Mouse (Mus musculus): ENCODE measurements at regions not wholly inside any gene's neighbourhood (a gene's known extent, or its start where the extent isn't known, plus 50 kb on each side); places are given as distances from the start of the nearest gene placed in this dataset.

GRCm38 (mm10) chr2:128318266-128318665 is 192.4 kb downstream of the Bcl2l11 start:
- H3K36me3 ChIP-seq (ENCODE audit: control insufficient read depth, insufficient read depth, low read length), result no peaks in the 10 kb centered on the region
- no peak for TF ChIP-seq POLR2A (IDR thresholded peaks at IDR 0.05; ENCODE audit: borderline replicate concordance, extremely low read depth, insufficient read depth, insufficient read length)
- DNase-seq (ENCODE audit: low spot score) (no peak), ATAC-seq (ENCODE audit: low FRiP score, low read depth) (no peak)
- no peaks in the 10 kb centered on the region for H3K9me3 ChIP-seq (ENCODE audit: control insufficient read depth, low read length)
- H3K27me3 ChIP-seq (ENCODE audit: control insufficient read depth, insufficient read depth, low read length), result no peaks in the 10 kb centered on the region
- H3K4me2 ChIP-seq (replicated peaks; ENCODE audit: low read depth, low read length, severe bottlenecking), result no peak overlapping the region
- H3K27ac ChIP-seq (replicated peaks; ENCODE audit: low read depth, low read length), result no peak overlapping the region
- 72% methylated on average over 4 of the region's 4 CpGs for WGBS
- H3K9ac ChIP-seq (ENCODE audit: low read depth, low read length, severe bottlenecking), result no peak overlapping the region
- H3K4me1 ChIP-seq (ENCODE audit: control insufficient read depth, insufficient read depth, low read length), result peaks cover 11% of the 10 kb centered on the region
- H3K4me3 ChIP-seq (replicated peaks; ENCODE audit: low read length), result no peak overlapping the region

DNA sequence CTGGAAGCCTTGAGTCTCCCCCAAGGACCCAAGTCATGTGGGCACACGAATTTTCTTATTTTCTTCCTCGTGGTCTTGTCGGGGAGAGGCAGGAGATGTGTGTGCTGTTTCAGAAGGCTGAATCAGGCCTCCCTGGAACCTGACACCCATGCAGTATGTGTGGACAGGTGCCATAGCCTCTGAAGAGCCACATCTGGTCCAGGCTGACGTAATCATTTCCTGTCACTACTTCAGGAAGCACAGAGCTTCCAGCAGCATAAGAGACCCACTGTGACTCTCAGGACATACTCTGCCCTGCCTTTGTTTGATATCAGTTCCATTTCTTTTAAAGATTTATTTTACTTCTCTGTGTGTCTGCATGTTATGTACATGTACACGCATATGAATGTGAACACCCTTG is 193.1 kb downstream of the Bcl2l11 start:
- Histone ChIP-seq H3K27ac (replicated peaks; ENCODE audit: low read depth, low read length) (no peak overlapping the region; the same call in 1 of the 2 replicates), H3K9me3 (ENCODE audit: control insufficient read depth, low read length) (no peaks in the 10 kb centered on the region), H3K27me3 (ENCODE audit: control insufficient read depth, insufficient read depth, low read length) (no peaks in the 10 kb centered on the region), H3K4me1 (ENCODE audit: control insufficient read depth, insufficient read depth, low read length) (peaks cover 13% of the 10 kb centered on the region), H3K36me3 (ENCODE audit: control insufficient read depth, insufficient read depth, low read length) (no peaks in the 10 kb centered on the region), H3K9ac (ENCODE audit: low read depth, low read length, severe bottlenecking) (no peak overlapping the region), H3K4me2 (replicated peaks; ENCODE audit: low read depth, low read length, severe bottlenecking) (no peak overlapping the region), H3K4me3 (replicated peaks; ENCODE audit: low read length) (no peak overlapping the region)
- no peak for TF ChIP-seq POLR2A (IDR thresholded peaks at IDR 0.05; ENCODE audit: borderline replicate concordance, extremely low read depth, insufficient read depth, insufficient read length)
- ATAC-seq (ENCODE audit: low FRiP score, low read depth) (peak; percentile 67; the same call in 1 of the 2 replicates), DNase-seq (ENCODE audit: low spot score) (peak; percentile 68)
- WGBS, result 35% methylated on average over 5 of the region's 5 CpGs

DNA sequence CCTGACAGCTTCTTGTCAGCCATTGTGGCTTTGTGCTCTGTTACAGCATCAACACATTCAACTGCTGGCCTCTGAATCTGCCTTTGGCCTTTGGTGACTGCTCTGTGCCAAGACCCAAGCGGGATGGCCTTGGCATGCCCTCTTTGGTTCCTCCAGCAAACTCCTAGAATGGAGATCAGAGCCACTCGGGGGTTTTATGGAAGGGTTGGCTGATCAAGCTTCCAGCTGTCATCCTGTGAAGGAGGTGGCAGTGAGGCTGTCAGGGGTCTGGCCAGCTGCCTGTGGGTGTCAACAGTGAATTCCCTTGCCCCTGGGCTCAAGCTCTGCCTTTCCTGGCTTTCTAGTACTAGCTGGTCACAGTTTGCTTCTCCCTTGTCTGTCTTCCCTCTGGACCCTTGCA is 195.6 kb downstream of the Bcl2l11 start:
- Histone ChIP-seq H3K4me2 (replicated peaks; ENCODE audit: low read depth, low read length, severe bottlenecking) (no peak overlapping the region), H3K9ac (ENCODE audit: low read depth, low read length, severe bottlenecking) (no peak overlapping the region), H3K4me3 (replicated peaks; ENCODE audit: low read length) (no peak overlapping the region), H3K4me1 (ENCODE audit: control insufficient read depth, insufficient read depth, low read length) (peaks cover 25% of the 10 kb centered on the region), H3K27me3 (ENCODE audit: control insufficient read depth, insufficient read depth, low read length) (no peaks in the 10 kb centered on the region), H3K27ac (replicated peaks; ENCODE audit: low read depth, low read length) (0 out of 2 replicates have a peak overlapping the region, but pooled peaks have one; percentile 0), H3K9me3 (ENCODE audit: control insufficient read depth, low read length) (no peaks in the 10 kb centered on the region), H3K36me3 (ENCODE audit: control insufficient read depth, insufficient read depth, low read length) (no peaks in the 10 kb centered on the region)
- DNase-seq (ENCODE audit: low spot score), result no peak
- no peak for TF ChIP-seq POLR2A (IDR thresholded peaks at IDR 0.05; ENCODE audit: borderline replicate concordance, extremely low read depth, insufficient read depth, insufficient read length)
- WGBS, result 58% methylated on average over 2 of the region's 2 CpGs
- ATAC-seq (ENCODE audit: low FRiP score, low read depth), result peak; percentile 32; the same call in 1 of the 2 replicates

- ATAC-seq (ENCODE audit: low FRiP score, low read depth) (peak; percentile 80), DNase-seq (ENCODE audit: low spot score) (peak; percentile 88)
- Histone ChIP-seq H3K4me3 (replicated peaks; ENCODE audit: low read length) (no peak overlapping the region), H3K36me3 (ENCODE audit: control insufficient read depth, insufficient read depth, low read length) (no peaks in the 10 kb centered on the region), H3K9me3 (ENCODE audit: control insufficient read depth, low read length) (no peaks in the 10 kb centered on the region), H3K27me3 (ENCODE audit: control insufficient read depth, insufficient read depth, low read length) (no peaks in the 10 kb centered on the region), H3K4me1 (ENCODE audit: control insufficient read depth, insufficient read depth, low read length) (peaks cover 17% of the 10 kb centered on the region), H3K9ac (ENCODE audit: low read depth, low read length, severe bottlenecking) (0 out of 2 replicates have a peak overlapping the region, but pooled peaks have one; percentile 12), H3K27ac (replicated peaks; ENCODE audit: low read depth, low read length) (peak overlapping the region; percentile 67), H3K4me2 (replicated peaks; ENCODE audit: low read depth, low read length, severe bottlenecking) (no peak overlapping the region)
- no peak for TF ChIP-seq POLR2A (IDR thresholded peaks at IDR 0.05; ENCODE audit: borderline replicate concordance, extremely low read depth, insufficient read depth, insufficient read length)
- WGBS, result 24% methylated on average over 13 of the region's 13 CpGs
These were observed 198.6 kb downstream of the Bcl2l11 start for GRCm38 (mm10) chr2:128324256-128325096.

DNA sequence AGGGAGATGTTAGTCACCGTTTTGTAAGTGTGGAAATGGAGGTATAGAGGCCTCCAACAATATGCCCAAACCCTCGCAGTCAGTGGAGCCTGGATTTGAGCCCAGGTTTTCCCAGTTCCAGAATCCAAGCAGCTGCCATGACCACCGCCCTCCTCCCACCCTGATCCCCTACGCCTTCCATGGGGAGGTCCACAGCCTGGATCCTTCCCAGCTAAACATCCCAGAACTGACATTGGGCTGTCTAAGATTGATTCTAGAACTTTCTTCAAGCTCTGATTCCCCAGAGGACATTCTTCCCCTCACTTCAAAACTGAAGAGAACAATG is 199.2 kb downstream of the Bcl2l11 start:
- H3K4me2 ChIP-seq (replicated peaks; ENCODE audit: low read depth, low read length, severe bottlenecking), result no peak overlapping the region
- H3K4me1 ChIP-seq (ENCODE audit: control insufficient read depth, insufficient read depth, low read length), result peaks cover 16% of the 10 kb centered on the region
- no peak overlapping the region for H3K9ac ChIP-seq (ENCODE audit: low read depth, low read length, severe bottlenecking)
- 64% methylated on average over 4 of the region's 4 CpGs for WGBS
- no peaks in the 10 kb centered on the region for H3K27me3 ChIP-seq (ENCODE audit: control insufficient read depth, insufficient read depth, low read length)
- peak overlapping the region; percentile 67; the same call in 1 of the 2 replicates for H3K27ac ChIP-seq (replicated peaks; ENCODE audit: low read depth, low read length)
- H3K36me3 ChIP-seq (ENCODE audit: control insufficient read depth, insufficient read depth, low read length), result no peaks in the 10 kb centered on the region
- no peaks in the 10 kb centered on the region for H3K9me3 ChIP-seq (ENCODE audit: control insufficient read depth, low read length)
- no peak overlapping the region for H3K4me3 ChIP-seq (replicated peaks; ENCODE audit: low read length)
- no peak for TF ChIP-seq POLR2A (IDR thresholded peaks at IDR 0.05; ENCODE audit: borderline replicate concordance, extremely low read depth, insufficient read depth, insufficient read length)
- ATAC-seq (ENCODE audit: low FRiP score, low read depth), result no peak
- DNase-seq (ENCODE audit: low spot score), result no peak

Measured in limb, embryonic 14.5 days (tissue).